Mouse (Mus musculus): ENCODE measurements at regions not wholly inside any gene's neighbourhood (a gene's known extent, or its start where the extent isn't known, plus 50 kb on each side); places are given as distances from the start of the nearest gene placed in this dataset.

DNA sequence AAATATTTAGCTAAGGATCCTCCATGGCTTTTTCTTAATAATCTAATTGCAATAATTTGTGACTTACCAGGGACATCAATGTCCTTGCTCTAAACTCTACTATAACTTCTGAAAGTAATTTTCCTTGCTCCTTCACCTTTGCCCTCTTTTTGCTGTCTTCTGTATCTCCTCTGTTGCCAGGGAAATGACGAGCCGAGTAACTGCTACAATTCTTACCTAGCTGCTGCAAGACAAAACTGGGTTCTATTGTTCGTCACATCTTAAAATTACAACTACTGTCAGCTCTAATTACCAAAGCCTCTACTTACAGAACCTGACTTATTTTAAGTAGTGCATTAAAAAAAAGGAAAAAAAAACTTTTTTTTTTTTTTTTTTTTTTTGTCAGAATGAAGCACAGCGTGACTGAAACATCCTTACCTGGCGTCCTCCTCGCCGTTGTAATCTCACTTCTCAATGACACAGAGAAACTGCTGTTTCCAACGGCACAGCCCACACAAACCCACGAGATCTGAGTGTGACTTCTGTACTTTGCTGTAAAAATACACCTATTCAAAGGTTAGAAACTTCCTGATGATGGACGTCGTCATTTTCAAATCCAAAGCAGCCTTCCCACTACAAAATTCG, 389.4 kb downstream of the Plk2 start:
- DNase-seq (ENCODE audit: low spot score) (no peak), ATAC-seq (ENCODE audit: insufficient number of reproducible peaks, low FRiP score, low TSS enrichment, low read depth) (no peak)
- H3K27me3 ChIP-seq (ENCODE audit: control insufficient read depth, insufficient read depth, low read length): no peaks in the 10 kb centered on the region
- no peaks in the 10 kb centered on the region for H3K4me1 ChIP-seq (ENCODE audit: control insufficient read depth, insufficient read depth, low read length)
- H3K9me3 ChIP-seq (ENCODE audit: control insufficient read depth, low read length): no peaks in the 10 kb centered on the region
- WGBS: 60% methylated on average over 12 of the region's 12 CpGs
- H3K9ac ChIP-seq (ENCODE audit: low read length): no peak overlapping the region
- no peak overlapping the region for H3K27ac ChIP-seq (replicated peaks; ENCODE audit: low read depth, low read length)
- no peak overlapping the region for H3K4me2 ChIP-seq (ENCODE audit: low read depth, severe bottlenecking)
- H3K4me3 ChIP-seq (ENCODE audit: low read depth, low read length): no peak overlapping the region
- H3K36me3 ChIP-seq (ENCODE audit: control insufficient read depth, insufficient read depth, low read length): no peaks in the 10 kb centered on the region

GRCm38 (mm10) chr13:110784822-110785221, 390.0 kb downstream of the Plk2 start:
- Histone ChIP-seq H3K4me3 (ENCODE audit: low read depth, low read length) (no peak overlapping the region), H3K4me2 (ENCODE audit: low read depth, severe bottlenecking) (no peak overlapping the region), H3K9ac (ENCODE audit: low read length) (no peak overlapping the region), H3K27ac (replicated peaks; ENCODE audit: low read depth, low read length) (no peak overlapping the region), H3K27me3 (ENCODE audit: control insufficient read depth, insufficient read depth, low read length) (no peaks in the 10 kb centered on the region), H3K9me3 (ENCODE audit: control insufficient read depth, low read length) (no peaks in the 10 kb centered on the region), H3K36me3 (ENCODE audit: control insufficient read depth, insufficient read depth, low read length) (no peaks in the 10 kb centered on the region), H3K4me1 (ENCODE audit: control insufficient read depth, insufficient read depth, low read length) (no peaks in the 10 kb centered on the region)
- 48% methylated on average over 5 of the region's 5 CpGs for WGBS
- ATAC-seq (ENCODE audit: insufficient number of reproducible peaks, low FRiP score, low TSS enrichment, low read depth) (no peak), DNase-seq (ENCODE audit: low spot score) (no peak)

DNA sequence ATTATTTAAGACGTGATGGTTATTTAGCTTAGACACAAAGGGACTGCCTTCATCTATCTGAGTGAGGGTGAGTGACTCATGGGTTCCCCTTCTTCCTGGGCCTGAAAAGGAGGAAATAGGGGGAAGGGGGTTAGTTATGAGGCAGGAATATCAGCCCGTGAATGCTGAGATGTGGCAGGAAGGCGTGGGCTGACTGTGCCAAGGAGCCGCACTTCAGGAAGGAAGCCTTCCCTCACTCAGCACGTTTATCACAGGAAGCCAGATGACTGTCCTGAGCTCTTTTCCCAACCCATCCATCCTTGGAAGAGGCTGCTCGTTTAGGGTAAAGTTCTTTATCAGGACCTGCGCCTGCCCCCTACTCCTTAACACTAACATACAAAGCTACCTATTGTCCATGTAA, 403.5 kb downstream of the Plk2 start:
- Histone ChIP-seq H3K4me2 (ENCODE audit: low read depth, severe bottlenecking) (no peak overlapping the region), H3K9me3 (ENCODE audit: control insufficient read depth, low read length) (no peaks in the 10 kb centered on the region), H3K4me1 (ENCODE audit: control insufficient read depth, insufficient read depth, low read length) (no peaks in the 10 kb centered on the region), H3K27me3 (ENCODE audit: control insufficient read depth, insufficient read depth, low read length) (no peaks in the 10 kb centered on the region), H3K4me3 (ENCODE audit: low read depth, low read length) (no peak overlapping the region), H3K9ac (ENCODE audit: low read length) (no peak overlapping the region), H3K36me3 (ENCODE audit: control insufficient read depth, insufficient read depth, low read length) (no peaks in the 10 kb centered on the region), H3K27ac (replicated peaks; ENCODE audit: low read depth, low read length) (no peak overlapping the region)
- no peak for ATAC-seq (ENCODE audit: insufficient number of reproducible peaks, low FRiP score, low TSS enrichment, low read depth)
- DNase-seq (ENCODE audit: low spot score): no peak
- WGBS: 62% methylated on average over 7 of the region's 7 CpGs

- Histone ChIP-seq H3K9me3 (ENCODE audit: control insufficient read depth, low read length) (no peaks in the 10 kb centered on the region), H3K27me3 (ENCODE audit: control insufficient read depth, insufficient read depth, low read length) (no peaks in the 10 kb centered on the region), H3K4me2 (ENCODE audit: low read depth, severe bottlenecking) (no peak overlapping the region), H3K27ac (replicated peaks; ENCODE audit: low read depth, low read length) (no peak overlapping the region), H3K9ac (ENCODE audit: low read length) (no peak overlapping the region), H3K36me3 (ENCODE audit: control insufficient read depth, insufficient read depth, low read length) (no peaks in the 10 kb centered on the region), H3K4me3 (ENCODE audit: low read depth, low read length) (no peak overlapping the region), H3K4me1 (ENCODE audit: control insufficient read depth, insufficient read depth, low read length) (no peaks in the 10 kb centered on the region)
- DNase-seq (ENCODE audit: low spot score): no peak
- no peak for ATAC-seq (ENCODE audit: insufficient number of reproducible peaks, low FRiP score, low TSS enrichment, low read depth)
- 66% methylated on average over 6 of the region's 6 CpGs for WGBS
Observed at GRCm38 (mm10) chr13:110802841-110803240, 408.0 kb downstream of the Plk2 start.

GRCm38 (mm10) chr13:110812401-110812800, 417.6 kb downstream of the Plk2 start:
- no peak for ATAC-seq (ENCODE audit: insufficient number of reproducible peaks, low FRiP score, low TSS enrichment, low read depth)
- 74% methylated on average over 6 of the region's 6 CpGs for WGBS

GRCm38 (mm10) chr13:110814066-110814465, 419.2 kb downstream of the Plk2 start:
- Histone ChIP-seq H3K4me1 (ENCODE audit: control insufficient read depth, insufficient read depth, low read length) (no peaks in the 10 kb centered on the region), H3K4me2 (ENCODE audit: low read depth, severe bottlenecking) (no peak overlapping the region), H3K27me3 (ENCODE audit: control insufficient read depth, insufficient read depth, low read length) (no peaks in the 10 kb centered on the region), H3K9me3 (ENCODE audit: control insufficient read depth, low read length) (no peaks in the 10 kb centered on the region), H3K27ac (replicated peaks; ENCODE audit: low read depth, low read length) (no peak overlapping the region), H3K4me3 (ENCODE audit: low read depth, low read length) (no peak overlapping the region), H3K36me3 (ENCODE audit: control insufficient read depth, insufficient read depth, low read length) (no peaks in the 10 kb centered on the region), H3K9ac (ENCODE audit: low read length) (no peak overlapping the region)
- WGBS: 90% methylated on average over 1 of the region's 1 CpGs
- no peak for DNase-seq (ENCODE audit: low spot score)
- ATAC-seq (ENCODE audit: insufficient number of reproducible peaks, low FRiP score, low TSS enrichment, low read depth): no peak

More at GRCm38 (mm10) chr13:110812401-110812800, 417.6 kb downstream of the Plk2 start:
- Histone ChIP-seq H3K4me1 (ENCODE audit: control insufficient read depth, insufficient read depth, low read length) (no peaks in the 10 kb centered on the region), H3K36me3 (ENCODE audit: control insufficient read depth, insufficient read depth, low read length) (no peaks in the 10 kb centered on the region), H3K9me3 (ENCODE audit: control insufficient read depth, low read length) (no peaks in the 10 kb centered on the region), H3K27me3 (ENCODE audit: control insufficient read depth, insufficient read depth, low read length) (no peaks in the 10 kb centered on the region), H3K27ac (replicated peaks; ENCODE audit: low read depth, low read length) (no peak overlapping the region), H3K9ac (ENCODE audit: low read length) (no peak overlapping the region), H3K4me3 (ENCODE audit: low read depth, low read length) (no peak overlapping the region), H3K4me2 (ENCODE audit: low read depth, severe bottlenecking) (no peak overlapping the region)
- DNase-seq (ENCODE audit: low spot score): no peak

DNA sequence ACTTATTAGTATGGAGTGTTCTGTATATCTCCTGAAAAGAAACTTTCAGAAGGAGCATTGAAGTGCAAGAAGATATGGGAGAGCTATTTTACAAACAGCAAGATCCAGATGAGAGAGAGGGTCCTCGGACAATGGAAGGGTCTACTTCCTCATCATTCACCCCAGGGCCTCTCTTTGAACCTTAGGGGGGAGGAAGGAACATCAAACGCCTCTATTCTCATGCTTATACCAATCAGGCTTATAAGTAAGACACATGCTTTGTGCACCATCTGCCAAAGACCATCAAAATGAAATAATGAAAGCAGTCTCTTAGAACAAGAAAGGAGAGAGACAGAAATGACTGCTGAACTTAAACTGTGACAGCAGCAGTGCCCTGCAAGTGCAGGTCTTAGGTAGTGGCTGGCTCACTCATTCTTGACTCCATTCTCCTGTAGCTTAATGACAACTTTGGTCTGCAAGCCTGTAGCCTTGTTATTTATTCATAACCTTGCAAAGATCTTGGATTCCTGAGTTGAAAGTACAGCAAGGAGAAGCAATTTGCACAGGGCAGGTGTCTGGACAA, 424.5 kb downstream of the Plk2 start:
- WGBS: 49% methylated on average over 2 of the region's 2 CpGs
- DNase-seq (ENCODE audit: low spot score) (no peak), ATAC-seq (ENCODE audit: insufficient number of reproducible peaks, low FRiP score, low TSS enrichment, low read depth) (no peak)
- no peaks in the 10 kb centered on the region for H3K9me3 ChIP-seq (ENCODE audit: control insufficient read depth, low read length)
- no peaks in the 10 kb centered on the region for H3K27me3 ChIP-seq (ENCODE audit: control insufficient read depth, insufficient read depth, low read length)
- H3K27ac ChIP-seq (replicated peaks; ENCODE audit: low read depth, low read length): no peak overlapping the region
- H3K4me2 ChIP-seq (ENCODE audit: low read depth, severe bottlenecking): no peak overlapping the region
- no peaks in the 10 kb centered on the region for H3K36me3 ChIP-seq (ENCODE audit: control insufficient read depth, insufficient read depth, low read length)
- no peak overlapping the region for H3K4me3 ChIP-seq (ENCODE audit: low read depth, low read length)
- H3K4me1 ChIP-seq (ENCODE audit: control insufficient read depth, insufficient read depth, low read length): no peaks in the 10 kb centered on the region
- H3K9ac ChIP-seq (ENCODE audit: low read length): no peak overlapping the region

- H3K4me2 ChIP-seq (ENCODE audit: low read depth, severe bottlenecking): no peak overlapping the region
- no peak overlapping the region for H3K27ac ChIP-seq (replicated peaks; ENCODE audit: low read depth, low read length)
- ATAC-seq (ENCODE audit: insufficient number of reproducible peaks, low FRiP score, low TSS enrichment, low read depth): no peak
- no peaks in the 10 kb centered on the region for H3K9me3 ChIP-seq (ENCODE audit: control insufficient read depth, low read length)
- 91% methylated on average over 9 of the region's 9 CpGs for WGBS
- no peak overlapping the region for H3K4me3 ChIP-seq (ENCODE audit: low read depth, low read length)
- no peaks in the 10 kb centered on the region for H3K4me1 ChIP-seq (ENCODE audit: control insufficient read depth, insufficient read depth, low read length)
- no peaks in the 10 kb centered on the region for H3K27me3 ChIP-seq (ENCODE audit: control insufficient read depth, insufficient read depth, low read length)
- H3K36me3 ChIP-seq (ENCODE audit: control insufficient read depth, insufficient read depth, low read length): no peaks in the 10 kb centered on the region
- H3K9ac ChIP-seq (ENCODE audit: low read length): no peak overlapping the region
- DNase-seq (ENCODE audit: low spot score): no peak
Observed at GRCm38 (mm10) chr13:110824878-110825277, 429.9 kb upstream of the Actbl2 start.

DNA sequence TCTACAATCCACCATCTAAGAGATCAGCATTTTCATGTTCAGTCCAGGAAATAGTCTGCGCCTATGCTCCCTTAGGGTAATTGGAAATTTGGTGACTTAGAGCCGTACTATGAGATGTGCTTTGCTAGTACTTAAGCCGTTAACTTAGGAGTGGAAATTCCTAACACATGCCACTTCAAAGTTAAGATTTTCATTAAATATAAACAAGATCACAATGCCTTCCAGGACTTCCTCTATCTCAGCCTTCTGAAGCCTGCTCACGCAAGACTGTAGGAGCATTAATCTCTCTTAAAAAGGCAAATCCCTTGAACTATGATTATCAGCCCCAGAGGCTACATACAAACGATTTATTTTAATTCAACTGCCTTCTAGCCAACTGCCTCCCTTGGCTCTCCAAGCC, 422.4 kb upstream of the Actbl2 start:
- H3K4me3 ChIP-seq (ENCODE audit: low read depth, low read length): no peak overlapping the region
- H3K27ac ChIP-seq (replicated peaks; ENCODE audit: low read depth, low read length): no peak overlapping the region
- H3K4me1 ChIP-seq (ENCODE audit: control insufficient read depth, insufficient read depth, low read length): no peaks in the 10 kb centered on the region
- no peak overlapping the region for H3K4me2 ChIP-seq (ENCODE audit: low read depth, severe bottlenecking)
- WGBS: 51% methylated on average over 5 of the region's 5 CpGs
- no peak for DNase-seq (ENCODE audit: low spot score)
- H3K36me3 ChIP-seq (ENCODE audit: control insufficient read depth, insufficient read depth, low read length): no peaks in the 10 kb centered on the region
- no peak for ATAC-seq (ENCODE audit: insufficient number of reproducible peaks, low FRiP score, low TSS enrichment, low read depth)
- no peaks in the 10 kb centered on the region for H3K9me3 ChIP-seq (ENCODE audit: control insufficient read depth, low read length)
- no peaks in the 10 kb centered on the region for H3K27me3 ChIP-seq (ENCODE audit: control insufficient read depth, insufficient read depth, low read length)
- H3K9ac ChIP-seq (ENCODE audit: low read length): no peak overlapping the region
